Mouse (Mus musculus): ENCODE results near the gene D17H6S53E. TPM values are rescaled to one million over a fixed set of nuclear protein-coding genes. Genes with fewer than 3 reads are reported as not detected.
A peak's percentile ranks its signal among the peaks of the same experiment; 100 is the strongest.

D17H6S53E gene
- polyA plus RNA-seq, 1 experiment from 2014 or later: 10.5 TPM

GRCm38 (mm10) chr17:35080710-35081109 lies 45.5 kb upstream of the D17H6S53E start:
- H3K9me3 ChIP-seq (replicated peaks; ENCODE audit: low read length): no peaks in the 10 kb centered on the region
- TF ChIP-seq CTCF (IDR thresholded peaks at IDR 0.05; ENCODE audit: low read depth): no peak
- peaks cover 3% of the 10 kb centered on the region; the same call in 1 of the 2 replicates for H3K4me1 ChIP-seq (replicated peaks; ENCODE audit: insufficient read depth, low read length)
- no peaks in the 10 kb centered on the region; the same call in 1 of the 2 replicates for H3K27me3 ChIP-seq (ENCODE audit: insufficient read depth, low read length)
- no peak for ATAC-seq (replicated peaks; ENCODE audit: low FRiP score, low read depth)
- H3K4me2 ChIP-seq (ENCODE audit: low read length): no peak overlapping the region
- no peak overlapping the region for H3K27ac ChIP-seq
- no peak overlapping the region for H3K4me3 ChIP-seq (replicated peaks; ENCODE audit: low read depth, low read length)
- no peak for DNase-seq (ENCODE audit: low spot score)
- H3K9ac ChIP-seq (ENCODE audit: low read depth, low read length): no peak overlapping the region
- H3K36me3 ChIP-seq (ENCODE audit: insufficient read depth, low read length): no peaks in the 10 kb centered on the region
- 81% methylated on average over 4 of the region's 4 CpGs for WGBS

DNA sequence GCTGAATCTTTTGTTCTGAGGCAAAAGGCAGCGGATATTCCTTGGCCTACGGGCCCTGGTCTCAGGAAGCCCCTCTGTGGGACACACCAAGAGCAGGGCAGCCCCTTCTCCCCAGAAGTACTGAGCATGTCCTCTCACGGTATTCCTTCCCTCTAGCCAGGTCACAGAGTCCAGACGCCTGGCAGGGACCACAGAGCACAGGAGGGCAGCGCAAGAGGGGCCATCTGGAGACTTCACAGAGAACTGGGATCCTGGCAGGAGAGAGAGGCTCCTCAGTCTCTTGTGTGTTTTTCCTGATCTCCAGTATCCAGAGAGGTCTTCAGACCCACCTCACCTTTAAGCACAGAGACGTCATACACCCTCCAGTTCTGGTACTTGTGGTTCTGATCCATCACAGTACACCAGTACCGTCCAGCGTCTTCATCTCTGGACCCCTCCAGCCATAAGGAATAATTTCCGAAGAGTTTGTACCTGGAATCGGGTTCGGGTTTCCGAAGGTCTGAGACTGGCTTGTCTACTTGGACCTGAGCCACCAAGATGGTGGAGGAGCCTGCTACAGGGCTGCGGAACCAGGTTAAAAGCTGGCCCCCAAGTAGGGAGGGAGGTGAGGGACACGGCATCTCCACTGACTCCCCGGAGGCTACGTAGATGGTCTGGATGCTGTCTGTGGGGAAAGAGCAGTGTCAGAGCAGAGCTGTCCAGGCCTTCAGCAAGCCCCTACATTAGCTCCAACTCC lies 43.2 kb upstream of the D17H6S53E start:
- no peak for ATAC-seq (replicated peaks; ENCODE audit: low FRiP score, low read depth)
- DNase-seq (ENCODE audit: low spot score): no peak
- no peaks in the 10 kb centered on the region for H3K36me3 ChIP-seq (ENCODE audit: insufficient read depth, low read length)
- H3K27ac ChIP-seq: no peak overlapping the region
- no peak overlapping the region for H3K4me2 ChIP-seq (ENCODE audit: low read length)
- WGBS: 84% methylated on average over 16 of the region's 16 CpGs
- H3K4me3 ChIP-seq (replicated peaks; ENCODE audit: low read depth, low read length): no peak overlapping the region
- no peaks in the 10 kb centered on the region; the same call in 1 of the 2 replicates for H3K27me3 ChIP-seq (ENCODE audit: insufficient read depth, low read length)
- TF ChIP-seq CTCF (IDR thresholded peaks at IDR 0.05; ENCODE audit: low read depth): no peak
- H3K4me1 ChIP-seq (replicated peaks; ENCODE audit: insufficient read depth, low read length): no peaks in the 10 kb centered on the region
- H3K9ac ChIP-seq (ENCODE audit: low read depth, low read length): no peak overlapping the region
- H3K9me3 ChIP-seq (replicated peaks; ENCODE audit: low read length): no peaks in the 10 kb centered on the region

DNA sequence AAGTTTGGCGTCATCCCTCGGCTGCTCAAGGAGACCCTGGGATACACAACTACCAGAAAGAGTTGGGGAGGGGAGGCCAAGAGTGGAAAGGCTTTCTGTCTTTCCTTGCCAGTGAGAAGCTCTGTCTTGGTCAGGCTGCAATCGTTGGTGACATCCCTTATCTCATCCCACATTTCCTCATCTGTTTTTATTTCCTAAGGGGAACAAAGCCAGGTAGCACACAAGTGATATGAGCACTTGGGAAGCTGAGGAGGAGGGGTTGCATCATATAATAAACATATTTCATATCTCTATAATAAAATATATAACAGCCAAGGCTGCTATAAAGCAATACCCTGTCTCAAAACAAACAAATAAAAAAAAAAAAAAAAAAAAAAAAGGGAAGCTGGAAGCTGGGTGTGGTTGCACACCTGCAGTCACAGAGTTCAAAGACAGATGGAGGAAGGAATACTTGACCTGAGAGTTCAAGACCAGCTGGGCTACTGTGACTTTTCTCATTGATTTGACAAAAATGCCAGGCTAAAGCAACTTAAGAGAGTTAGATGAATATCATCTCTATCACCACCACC lies 42.2 kb upstream of the D17H6S53E start:
- Histone ChIP-seq H3K4me2 (ENCODE audit: low read length) (no peak overlapping the region), H3K9ac (ENCODE audit: low read depth, low read length) (no peak overlapping the region), H3K36me3 (ENCODE audit: insufficient read depth, low read length) (no peaks in the 10 kb centered on the region), H3K9me3 (replicated peaks; ENCODE audit: low read length) (no peaks in the 10 kb centered on the region), H3K4me1 (replicated peaks; ENCODE audit: insufficient read depth, low read length) (no peaks in the 10 kb centered on the region), H3K27ac (no peak overlapping the region), H3K27me3 (ENCODE audit: insufficient read depth, low read length) (no peaks in the 10 kb centered on the region; the same call in 1 of the 2 replicates), H3K4me3 (replicated peaks; ENCODE audit: low read depth, low read length) (no peak overlapping the region)
- DNase-seq (ENCODE audit: low spot score) (no peak), ATAC-seq (replicated peaks; ENCODE audit: low FRiP score, low read depth) (no peak)
- WGBS: 76% methylated on average over 3 of the region's 3 CpGs
- no peak for TF ChIP-seq CTCF (IDR thresholded peaks at IDR 0.05; ENCODE audit: low read depth)

- peaks cover 6% of the 10 kb centered on the region; the same call in 1 of the 2 replicates for H3K4me1 ChIP-seq (replicated peaks; ENCODE audit: insufficient read depth, low read length)
- DNase-seq (ENCODE audit: low spot score): no peak
- TF ChIP-seq CTCF (IDR thresholded peaks at IDR 0.05; ENCODE audit: low read depth): no peak
- WGBS: 76% methylated on average over 7 of the region's 7 CpGs
- no peaks in the 10 kb centered on the region for H3K9me3 ChIP-seq (replicated peaks; ENCODE audit: low read length)
- no peak within 1 kb of the TSS for H3K9ac ChIP-seq (ENCODE audit: low read depth, low read length)
- H3K4me2 ChIP-seq (ENCODE audit: low read length): no peak within 1 kb of the TSS
- ATAC-seq (replicated peaks; ENCODE audit: low FRiP score, low read depth): no peak
- no peaks in the 10 kb centered on the region for H3K36me3 ChIP-seq (ENCODE audit: insufficient read depth, low read length)
- H3K27ac ChIP-seq: no peak within 1 kb of the TSS
- H3K27me3 ChIP-seq (ENCODE audit: insufficient read depth, low read length): no peaks in the 10 kb centered on the region; the same call in 1 of the 2 replicates
- no peak within 1 kb of the TSS for H3K4me3 ChIP-seq (replicated peaks; ENCODE audit: low read depth, low read length)
These were observed 40.8 kb upstream of the D17H6S53E start, which contains the start of gene Ly6g6f for GRCm38 (mm10) chr17:35085208-35085865. Gene Ly6g6f (minus strand): TSS chr17:35085610.

- Histone ChIP-seq H3K36me3 (ENCODE audit: insufficient read depth, low read length) (peaks cover 8% of the 10 kb centered on the region; the same call in 1 of the 2 replicates), H3K4me3 (replicated peaks; ENCODE audit: low read depth, low read length) (no peak overlapping the region), H3K9me3 (replicated peaks; ENCODE audit: low read length) (no peaks in the 10 kb centered on the region), H3K4me1 (replicated peaks; ENCODE audit: insufficient read depth, low read length) (peaks cover 7% of the 10 kb centered on the region; the same call in 1 of the 2 replicates), H3K4me2 (ENCODE audit: low read length) (no peak overlapping the region), H3K9ac (ENCODE audit: low read depth, low read length) (no peak overlapping the region), H3K27ac (no peak overlapping the region), H3K27me3 (ENCODE audit: insufficient read depth, low read length) (no peaks in the 10 kb centered on the region)
- DNase-seq (ENCODE audit: low spot score) (no peak), ATAC-seq (replicated peaks; ENCODE audit: low FRiP score, low read depth) (no peak)
- TF ChIP-seq CTCF (IDR thresholded peaks at IDR 0.05; ENCODE audit: low read depth): peak; percentile 60
- WGBS: 48% methylated on average over 2 of the region's 2 CpGs
These were observed 38.0 kb upstream of the D17H6S53E start for GRCm38 (mm10) chr17:35088151-35088550.
